Mouse (Mus musculus): ENCODE results near the gene Plekhg6. TPM values are rescaled to one million over a fixed set of nuclear protein-coding genes. Genes with fewer than 3 reads are reported as not detected.
A peak's percentile ranks its signal among the peaks of the same experiment; 100 is the strongest.

Plekhg6 gene
- polyA plus RNA-seq, 2 experiments = 0.38 to 0.39 TPM

DNA sequence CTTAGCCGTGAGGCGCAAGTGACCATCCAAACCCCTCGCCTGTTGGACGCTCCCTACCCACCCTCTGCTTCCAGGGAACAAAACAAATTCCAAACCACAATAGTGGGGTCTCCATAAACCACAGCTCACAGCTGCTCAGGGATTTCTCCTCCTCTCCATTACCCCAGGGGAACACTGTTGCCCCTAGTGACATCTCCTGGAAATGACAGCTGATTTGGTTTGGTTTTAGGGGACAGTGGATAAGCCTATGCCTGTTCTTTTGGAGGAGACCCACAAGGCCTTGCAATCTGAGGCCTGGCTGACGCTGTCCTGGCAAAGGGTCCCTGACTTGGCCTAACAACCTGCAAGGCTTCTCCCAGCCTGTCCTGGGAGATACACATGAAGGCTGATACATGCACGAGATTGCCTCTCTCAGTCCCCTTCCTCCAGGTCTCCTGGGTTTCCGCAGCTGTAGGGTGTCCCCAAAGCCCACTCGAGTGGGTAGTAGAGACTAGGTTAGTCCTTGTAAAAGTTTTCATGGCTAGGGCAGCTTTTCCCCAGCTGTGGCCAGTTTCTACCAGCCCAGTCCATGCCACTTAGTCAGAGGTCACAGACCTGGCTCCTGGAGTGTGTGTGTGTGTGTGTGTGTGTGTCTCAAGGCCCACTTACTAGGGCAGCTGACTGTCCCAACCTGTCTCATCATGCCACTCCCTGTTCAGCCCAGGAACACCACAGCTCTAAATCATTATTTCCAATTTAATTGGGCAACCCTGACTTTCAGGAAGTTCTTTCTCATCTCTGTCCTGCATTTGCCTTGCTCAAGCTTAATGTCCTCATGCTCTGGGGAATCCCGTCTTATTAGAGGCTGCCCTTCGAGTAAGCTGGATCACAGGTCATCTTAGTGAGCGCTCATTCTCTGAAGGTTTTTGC, 4.7 kb upstream of the Plekhg6 start:
- no peaks in the 10 kb centered on the region for H3K9me3 ChIP-seq (ENCODE audit: control insufficient read depth, low read length)
- DNase-seq (ENCODE audit: low read depth in 3 of 3, low spot score in 3 of 3) = no peak

GRCm38 (mm10) chr6:125382024-125382423, 1.4 kb upstream of the Plekhg6 start:
- H3K36me3 ChIP-seq (replicated peaks; ENCODE audit: control insufficient read depth, insufficient read depth, low read depth) = no peaks in the 10 kb centered on the region
- TF ChIP-seq CTCF (IDR thresholded peaks at IDR 0.05; ENCODE audit: low read depth) (no peak), EP300 (IDR thresholded peaks at IDR 0.05; ENCODE audit: low read depth) (no peak)
- no peaks in the 10 kb centered on the region for H3K9me3 ChIP-seq (ENCODE audit: control insufficient read depth, low read length)
- DNase-seq (ENCODE audit: low read depth in 3 of 3, low spot score in 3 of 3) (no peak), ATAC-seq (ENCODE audit: insufficient read depth) (no peak)
- H3K27me3 ChIP-seq (ENCODE audit: control insufficient read depth, insufficient read depth, low read length) = peaks cover 22% of the 10 kb centered on the region
- H3K27ac ChIP-seq = no peak overlapping the region
- no peak overlapping the region for H3K4me3 ChIP-seq (ENCODE audit: insufficient read depth in 1 of 2, low read depth in 2 of 2, low read length in 2 of 2)
- H3K4me1 ChIP-seq (replicated peaks; ENCODE audit: control insufficient read depth in 2 of 2, insufficient read depth in 2 of 2, low read length in 1 of 2) = peaks cover 0 to 3% of the 10 kb centered on the region in 2 experiments; a peak in 2 of 4 replicates
- no peak overlapping the region for H3K4me2 ChIP-seq (ENCODE audit: low read depth)
- 34% methylated on average over 2 of the region's 2 CpGs for WGBS (ENCODE audit: insufficient replicate concordance)
- H3K9ac ChIP-seq (replicated peaks) = no peak overlapping the region

More for the DNA sequence above, 4.7 kb upstream of the Plekhg6 start:
- no peaks in the 10 kb centered on the region for H3K36me3 ChIP-seq (replicated peaks; ENCODE audit: control insufficient read depth, insufficient read depth, low read depth)
- peaks cover 8% of the 10 kb centered on the region for H3K27me3 ChIP-seq (ENCODE audit: control insufficient read depth, insufficient read depth, low read length)
- no peaks in the 10 kb centered on the region; a peak in 1 of 4 replicates for H3K4me1 ChIP-seq (replicated peaks; ENCODE audit: control insufficient read depth in 2 of 2, insufficient read depth in 2 of 2, low read length in 1 of 2)
- no peak overlapping the region for H3K4me3 ChIP-seq (ENCODE audit: insufficient read depth in 1 of 2, low read depth in 2 of 2, low read length in 2 of 2)
- no peak overlapping the region for H3K27ac ChIP-seq
- H3K4me2 ChIP-seq (ENCODE audit: low read depth) = no peak overlapping the region
- 45% methylated on average over 11 of the region's 11 CpGs for WGBS (ENCODE audit: insufficient replicate concordance)
- H3K9ac ChIP-seq (replicated peaks) = no peak overlapping the region
- ATAC-seq (ENCODE audit: insufficient read depth) = no peak
- TF ChIP-seq EP300 (IDR thresholded peaks at IDR 0.05; ENCODE audit: low read depth) = no peak
- peak; percentile 57 for TF ChIP-seq CTCF (IDR thresholded peaks at IDR 0.05; ENCODE audit: low read depth)

DNA sequence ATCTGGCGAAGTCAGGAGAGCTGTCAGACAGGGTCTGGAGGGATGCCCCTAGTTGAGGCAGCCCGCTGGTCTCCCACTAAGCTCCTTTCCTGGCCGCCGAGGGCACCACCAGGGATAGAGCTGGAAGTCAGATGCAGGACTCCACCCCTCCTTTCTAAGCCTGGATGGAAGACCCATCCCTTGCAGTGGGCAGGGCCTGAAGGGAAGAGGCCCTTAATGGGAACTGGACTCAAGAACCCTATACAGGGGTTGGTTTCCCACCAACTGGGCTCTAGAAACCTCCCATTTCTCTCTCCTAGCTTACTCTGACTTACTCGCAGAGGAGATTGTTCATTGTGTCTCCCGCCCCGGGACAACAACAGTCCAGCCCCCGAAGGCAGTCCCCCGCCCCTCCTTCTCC, 812 bp downstream of the Plekhg6 start:
- 14% methylated on average over 9 of the region's 9 CpGs for WGBS (ENCODE audit: insufficient replicate concordance)
- Histone ChIP-seq H3K4me2 (ENCODE audit: low read depth) (peak overlapping the region; percentile 54), H3K27me3 (ENCODE audit: control insufficient read depth, insufficient read depth, low read length) (peaks cover 22% of the 10 kb centered on the region), H3K36me3 (replicated peaks; ENCODE audit: control insufficient read depth, insufficient read depth, low read depth) (no peaks in the 10 kb centered on the region), H3K9ac (replicated peaks) (no peak overlapping the region), H3K4me1 (replicated peaks; ENCODE audit: control insufficient read depth in 2 of 2, insufficient read depth in 2 of 2, low read length in 1 of 2) (peaks cover 0 to 3% of the 10 kb centered on the region in 2 experiments; a peak in 2 of 4 replicates), H3K4me3 (ENCODE audit: insufficient read depth in 1 of 2, low read depth in 2 of 2, low read length in 2 of 2) (peak overlapping the region in 1 of 2 experiments; percentile 44; a peak in 2 of 4 replicates), H3K9me3 (ENCODE audit: control insufficient read depth, low read length) (no peaks in the 10 kb centered on the region), H3K27ac (no peak overlapping the region)
- no peak for ATAC-seq (ENCODE audit: insufficient read depth)
- no peak for TF ChIP-seq CTCF (IDR thresholded peaks at IDR 0.05; ENCODE audit: low read depth)
- TF ChIP-seq EP300 (IDR thresholded peaks at IDR 0.05; ENCODE audit: low read depth) = no peak
- no peak for DNase-seq (ENCODE audit: low read depth in 3 of 3, low spot score in 3 of 3)

- H3K27ac ChIP-seq = no peak overlapping the region
- TF ChIP-seq EP300 (IDR thresholded peaks at IDR 0.05; ENCODE audit: low read depth) = no peak
- 24% methylated on average over 6 of the region's 6 CpGs for WGBS (ENCODE audit: insufficient replicate concordance)
- H3K4me1 ChIP-seq (replicated peaks; ENCODE audit: control insufficient read depth in 2 of 2, insufficient read depth in 2 of 2, low read length in 1 of 2) = peaks cover 0 to 3% of the 10 kb centered on the region in 2 experiments; a peak in 2 of 4 replicates
- H3K36me3 ChIP-seq (replicated peaks; ENCODE audit: control insufficient read depth, insufficient read depth, low read depth) = no peaks in the 10 kb centered on the region
- H3K4me2 ChIP-seq (ENCODE audit: low read depth) = no peak overlapping the region
- DNase-seq (ENCODE audit: low read depth in 3 of 3, low spot score in 3 of 3) (no peak), ATAC-seq (ENCODE audit: insufficient read depth) (no peak)
- H3K4me3 ChIP-seq (ENCODE audit: insufficient read depth in 1 of 2, low read depth in 2 of 2, low read length in 2 of 2) = no peak overlapping the region
- no peaks in the 10 kb centered on the region for H3K9me3 ChIP-seq (ENCODE audit: control insufficient read depth, low read length)
- no peak overlapping the region for H3K9ac ChIP-seq (replicated peaks)
- H3K27me3 ChIP-seq (ENCODE audit: control insufficient read depth, insufficient read depth, low read length) = peaks cover 22% of the 10 kb centered on the region
These were observed 2.0 kb downstream of the Plekhg6 start for GRCm38 (mm10) chr6:125378621-125379020.
